Mouse (Mus musculus) skeletal muscle tissue, adult 2 months (tissue): ENCODE measurements around the gene Slc25a41.

Source experiments
- DNase-seq: peaks from one replicate; pipeline ENCODE4 v3.0.0-alpha.2; 2012; ENCODE audit warnings: low read depth, low spot score

Gene Slc25a41

DNA sequence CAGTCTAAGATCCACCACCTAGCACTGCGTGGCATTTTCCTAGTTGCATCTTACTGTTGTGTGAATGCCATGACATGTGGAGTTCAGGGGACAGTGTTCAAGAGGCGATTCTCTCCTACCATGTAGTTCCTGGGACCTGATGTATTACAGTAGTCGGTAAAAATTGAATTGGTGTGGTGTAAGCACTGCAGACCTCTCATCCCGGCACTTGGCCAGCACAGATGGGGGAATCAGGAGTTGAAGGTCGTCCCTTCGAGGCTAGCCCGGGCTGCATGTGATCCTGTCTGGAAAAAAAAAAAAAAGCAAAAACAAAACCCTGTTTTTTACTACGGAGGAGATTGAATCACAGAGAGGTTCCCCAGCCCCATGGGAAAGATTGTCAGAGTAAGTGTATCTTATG is 46.4 kb downstream of the Slc25a41 start:
- no peak for DNase-seq

DNA sequence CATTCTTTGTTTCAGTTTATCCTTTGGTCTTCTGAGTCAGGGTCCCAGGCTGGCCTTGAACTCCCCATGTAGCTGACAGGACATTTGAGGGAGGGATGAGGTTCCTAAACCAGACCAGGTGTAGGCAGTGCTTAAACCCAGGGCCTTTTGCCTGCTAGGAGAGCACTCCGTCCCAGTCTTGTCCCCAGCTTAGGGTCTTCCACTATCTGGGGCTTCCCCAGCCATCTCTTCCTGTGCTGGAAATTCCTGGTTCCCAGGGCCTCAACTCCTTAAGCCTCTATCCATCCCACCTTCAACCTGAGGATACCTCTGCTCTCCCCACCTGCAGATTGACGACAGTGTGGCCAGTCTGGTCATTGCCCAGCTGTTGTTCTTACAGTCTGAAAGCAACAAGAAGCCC is 50.5 kb downstream of the Slc25a41 start:
- no peak for DNase-seq

- DNase-seq: peak; percentile 90
Observed at GRCm38 (mm10) chr17:56990115-56990746, 51.2 kb downstream of the Slc25a41 start, which contains the start of gene Clpp. Clpp (plus strand) TSS chr17:56990305.

- peak; percentile 69 for DNase-seq
Observed at GRCm38 (mm10) chr17:56989467-56990114, 51.9 kb downstream of the Slc25a41 start.

GRCm38 (mm10) chr17:56988921-56989430 is 52.5 kb downstream of the Slc25a41 start:
- DNase-seq: no peak

GRCm38 (mm10) chr17:56988441-56988840 is 53.0 kb downstream of the Slc25a41 start:
- DNase-seq: no peak

DNA sequence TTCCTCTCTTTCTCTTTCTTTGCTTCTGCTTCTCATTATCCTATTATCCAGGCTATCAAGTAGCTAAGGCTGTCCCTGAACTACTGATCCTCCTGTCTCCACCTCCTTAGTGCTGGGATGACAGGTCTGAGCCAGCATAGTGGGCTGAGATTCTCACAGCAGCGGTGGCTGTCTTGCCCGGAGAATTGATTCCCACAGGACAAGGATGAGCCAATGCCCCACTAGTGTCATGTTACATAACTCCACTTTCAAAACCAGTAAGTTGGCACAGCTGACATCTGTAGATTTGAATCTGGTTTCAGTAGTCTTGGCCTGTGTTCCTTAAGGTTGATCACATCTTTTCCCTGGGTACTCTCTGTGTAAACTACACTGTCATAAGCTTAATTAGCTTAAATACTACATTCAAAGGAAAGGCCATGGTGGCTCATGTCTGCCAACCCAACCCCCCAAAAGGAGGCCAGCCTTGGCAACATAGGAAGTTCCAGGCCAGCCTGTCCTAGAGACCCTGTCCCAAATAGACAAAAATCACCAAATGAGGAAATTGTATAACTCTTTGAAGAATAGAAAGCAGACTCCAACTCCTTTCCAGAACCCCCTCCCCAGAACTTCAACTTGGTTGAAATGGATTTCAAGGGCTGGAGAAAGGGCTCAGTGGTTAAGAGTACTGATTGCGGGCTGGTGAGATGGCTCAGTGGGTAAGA is 55.2 kb downstream of the Slc25a41 start:
- no peak for DNase-seq

DNA sequence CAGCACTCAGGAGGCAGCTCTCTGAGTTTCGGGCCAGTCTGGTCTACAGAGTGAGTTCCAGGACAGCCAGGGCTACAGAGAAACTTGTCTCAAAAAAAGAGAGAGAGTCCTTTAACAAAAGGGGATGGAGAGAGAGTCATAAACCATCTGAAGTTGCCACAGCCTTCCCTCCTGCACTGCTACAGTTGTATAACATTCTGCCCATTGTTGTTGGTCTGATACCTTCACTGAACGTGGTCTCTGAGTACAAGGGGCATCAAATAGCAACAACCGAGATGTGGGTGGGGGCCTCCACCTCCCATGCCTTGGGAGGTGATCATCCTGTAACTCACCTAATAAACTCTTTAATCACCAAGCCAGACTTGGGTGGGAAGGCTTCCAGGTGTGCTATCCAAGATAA is 55.8 kb downstream of the Slc25a41 start:
- no peak for DNase-seq

- no peak for DNase-seq
Observed at GRCm38 (mm10) chr17:56984886-56985285, 56.6 kb downstream of the Slc25a41 start.
